Mouse (Mus musculus): ENCODE data around the gene Gm20219.
A peak's percentile ranks its signal among the peaks of the same experiment; 100 is the strongest.
"Not testable (repeated sequence)": the region's sequence is repeated elsewhere in the genome, so short reads cannot be mapped to it uniquely, and the experiment has no call there.

The Gm20219 gene

GRCm38 (mm10) chr17:56512310-56512709 is 41.9 kb downstream of the Gm20219 start, which contains the start of gene Znrf4:
Gene Znrf4 (minus strand): TSS chr17:56512431.
- DNase-seq (ENCODE audit: low read depth, low spot score): no peak

DNA sequence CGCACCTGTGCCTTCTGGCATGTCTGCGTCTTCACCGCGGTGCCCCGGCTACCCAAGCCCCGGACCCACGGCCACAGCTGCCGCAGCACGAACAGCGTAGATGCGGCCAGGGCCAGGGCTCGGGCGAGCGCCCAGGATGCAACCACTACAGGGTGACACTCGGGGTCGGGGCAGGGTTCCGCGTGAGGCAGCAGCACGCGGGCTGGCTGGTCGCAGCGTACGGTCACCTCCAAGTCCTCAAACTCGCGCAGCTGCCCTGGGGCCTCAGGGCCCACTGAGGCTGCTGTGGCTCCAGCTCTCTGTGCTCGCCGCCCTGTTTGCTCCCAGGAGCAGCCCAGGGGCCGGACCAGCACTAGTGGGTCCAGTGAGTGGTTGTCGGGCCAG is 42.5 kb downstream of the Gm20219 start:
- no peak for DNase-seq (ENCODE audit: low read depth, low spot score)

DNA sequence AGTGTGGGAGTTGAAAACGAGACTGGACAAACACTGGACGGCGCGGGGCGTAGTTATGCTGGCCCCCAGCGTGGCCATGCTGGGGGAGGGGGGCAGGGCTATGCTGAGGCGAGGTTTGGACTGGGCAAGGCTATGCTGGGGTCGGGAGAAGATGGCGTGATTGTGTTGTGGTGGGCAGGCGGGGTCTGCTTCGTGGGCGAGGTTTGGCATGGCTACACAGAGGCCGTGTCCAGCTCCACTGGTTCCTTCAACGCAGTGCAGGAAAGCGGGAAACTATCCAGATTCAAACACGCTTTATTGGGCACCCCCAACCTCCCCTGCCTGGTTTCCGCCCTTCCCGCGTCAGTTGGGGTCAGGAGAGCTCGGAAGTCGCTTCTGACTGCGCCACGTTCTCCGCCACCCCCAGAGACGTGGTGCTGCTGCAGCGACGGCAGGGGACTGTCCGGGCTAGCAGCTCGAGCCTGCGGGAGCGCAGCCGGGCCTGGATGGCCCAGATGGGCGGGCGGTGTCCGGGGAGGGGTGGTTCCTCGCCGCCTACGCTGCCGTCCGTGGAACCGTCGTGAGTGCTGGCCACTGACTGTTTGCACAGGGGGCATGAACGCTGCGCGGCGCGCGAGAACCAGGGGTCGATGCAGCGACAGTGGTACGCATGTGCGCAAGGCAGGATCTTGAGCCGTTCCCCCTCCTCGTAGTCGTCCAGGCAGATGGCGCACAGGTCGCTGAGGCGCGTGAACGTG is 43.0 kb downstream of the Gm20219 start:
- no peak for DNase-seq (ENCODE audit: low read depth, low spot score)

DNA sequence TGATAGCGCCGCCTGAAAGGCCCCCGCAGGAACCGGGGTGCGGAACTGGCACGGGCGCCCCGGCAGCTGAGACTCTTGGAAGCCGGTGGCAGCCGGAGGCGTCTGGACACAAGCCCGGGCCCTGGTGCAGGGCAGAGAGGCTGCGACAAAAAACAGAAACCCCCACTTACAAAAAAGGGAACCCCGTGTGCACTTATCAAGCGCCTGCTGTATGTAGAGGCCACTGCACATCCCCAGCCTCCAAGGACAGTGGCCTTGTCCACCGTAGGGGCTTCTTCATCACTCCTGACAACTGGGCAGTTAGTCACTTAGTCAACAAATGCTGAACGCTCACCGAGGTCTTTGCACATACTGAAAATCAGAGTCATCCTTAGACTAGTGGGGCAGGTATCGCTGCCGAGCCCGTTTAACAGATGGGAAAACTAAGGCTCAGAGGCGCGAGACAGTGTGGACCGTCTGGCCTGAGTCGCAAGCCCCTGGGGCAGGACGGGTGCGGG is 43.7 kb downstream of the Gm20219 start:
- DNase-seq (ENCODE audit: low read depth, low spot score): no peak

GRCm38 (mm10) chr17:56509707-56510472 is 44.3 kb downstream of the Gm20219 start:
- no peak for DNase-seq (ENCODE audit: low read depth, low spot score)

DNA sequence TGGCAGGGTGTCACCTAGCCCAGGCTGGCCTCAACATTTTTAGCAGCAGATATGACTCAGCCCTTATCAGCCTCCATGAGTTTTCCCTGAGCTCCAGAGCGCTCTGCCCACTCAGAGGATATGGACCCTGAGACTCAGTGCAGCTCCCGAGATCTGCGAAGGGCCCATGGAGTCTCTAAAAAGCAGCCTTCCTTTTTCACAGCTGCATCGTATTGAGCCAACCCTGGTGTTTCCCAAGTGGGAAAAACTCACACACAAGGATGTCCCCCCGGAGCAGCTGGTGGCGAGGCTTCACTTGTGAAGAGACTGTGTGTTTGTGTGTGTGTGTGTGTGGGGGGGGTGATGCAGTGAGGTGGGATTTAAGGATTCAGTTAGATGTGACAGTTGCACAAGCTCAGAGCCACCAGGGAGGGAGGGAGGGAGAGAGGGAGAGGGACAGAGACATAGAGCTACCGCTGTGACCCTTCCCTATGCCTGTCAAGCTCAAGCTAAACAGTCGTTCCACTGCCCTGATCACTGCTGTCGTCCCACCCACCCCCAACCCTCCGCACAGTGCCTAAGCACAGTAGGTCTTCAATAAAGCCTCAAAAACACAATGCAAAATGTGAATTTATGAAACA is 45.1 kb downstream of the Gm20219 start:
- no peak for DNase-seq (ENCODE audit: low read depth, low spot score)

GRCm38 (mm10) chr17:56507161-56508068 is 46.8 kb downstream of the Gm20219 start:
- DNase-seq (ENCODE audit: low read depth, low spot score): peak; percentile 88

- DNase-seq (ENCODE audit: low read depth, low spot score): no peak
Measured at GRCm38 (mm10) chr17:56506417-56507065, 47.6 kb downstream of the Gm20219 start.

- DNase-seq (ENCODE audit: low read depth, low spot score): no peak
Measured at GRCm38 (mm10) chr17:56505401-56505800, 48.8 kb downstream of the Gm20219 start.

GRCm38 (mm10) chr17:56502526-56502925 is 51.7 kb downstream of the Gm20219 start:
- no peak for DNase-seq (ENCODE audit: low read depth, low spot score)

DNA sequence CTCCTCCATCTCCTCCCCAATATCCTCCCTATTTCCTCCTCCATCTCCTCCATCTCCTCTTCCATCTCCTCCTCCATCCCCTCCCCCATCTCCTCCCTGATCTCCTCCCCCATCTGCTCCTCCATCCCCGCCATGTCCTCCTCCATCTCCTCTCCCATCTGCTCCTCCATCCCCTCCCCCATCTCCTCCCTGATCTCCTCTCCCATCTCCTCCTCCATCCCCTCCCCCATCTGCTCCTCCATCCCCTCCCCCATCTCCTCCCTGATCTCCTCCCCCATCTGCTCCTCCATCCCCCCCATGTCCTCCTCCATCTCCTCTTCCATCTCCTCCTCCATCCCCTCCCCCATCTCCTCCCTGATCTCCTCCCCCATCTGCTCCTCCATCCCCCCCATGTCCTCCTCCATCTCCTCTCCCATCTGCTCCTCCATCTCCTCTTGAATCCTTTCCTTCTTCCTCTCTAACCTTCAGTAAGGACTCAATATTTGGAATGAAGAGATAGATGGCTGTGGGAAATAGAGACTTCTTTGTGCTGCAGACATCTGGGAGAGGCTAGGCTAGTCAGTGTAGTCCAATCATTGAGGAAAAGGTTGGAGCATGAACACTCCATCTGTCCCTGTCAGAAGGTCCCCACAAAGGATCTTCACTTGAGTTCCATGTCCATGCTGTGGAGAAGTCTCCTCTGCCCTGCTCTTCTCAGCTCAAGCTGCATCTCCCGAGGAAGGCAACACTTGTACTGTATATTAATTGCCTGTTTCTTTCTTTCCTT is 52.4 kb downstream of the Gm20219 start:
- DNase-seq (ENCODE audit: low read depth, low spot score): not testable (repeated sequence)

All from retina, adult 2 months (tissue).